ENCODE assay signal across 8 mouse cellular contexts in the genomic region with DNA sequence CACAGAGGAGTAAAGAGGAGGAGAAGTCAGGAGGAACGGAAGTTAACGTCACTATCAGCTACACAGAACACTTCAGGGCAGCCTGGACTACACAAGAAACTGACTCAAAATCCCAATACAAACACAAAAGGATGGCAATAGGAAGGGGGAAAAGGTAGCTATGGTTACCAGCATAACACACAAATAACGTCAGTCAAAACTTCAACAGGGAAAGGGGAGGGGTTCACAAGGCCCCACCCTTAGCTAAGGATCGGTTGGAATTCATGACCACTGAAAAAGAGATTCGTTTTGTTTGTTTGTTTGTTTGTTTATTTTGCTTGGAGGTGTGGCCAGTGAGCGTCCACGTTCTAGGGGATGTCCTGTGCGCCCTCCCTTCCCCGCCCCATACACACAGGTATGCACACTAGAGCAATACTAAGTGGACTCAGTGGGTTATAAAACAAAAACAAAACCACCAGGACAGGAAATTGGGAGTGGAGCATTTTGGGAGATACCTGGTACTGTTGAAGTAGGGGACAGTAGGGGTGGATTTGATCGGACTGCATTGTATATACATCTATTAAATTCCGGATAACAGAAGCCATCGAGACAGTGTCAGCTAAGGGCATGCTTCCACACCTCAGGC. TPM values are rescaled to one million over a fixed set of nuclear protein-coding genes. Genes with fewer than 3 reads are reported as not detected.
A peak's percentile ranks its signal among the peaks of the same experiment; 100 is the strongest.
DNase-seq lines count a peak whose midpoint lies in the region; ATAC-seq and TF ChIP-seq lines count a peak whose summit lies in the region.

No protein-coding gene starts in this region.

- no peak for TF ChIP-seq CTCF in olfactory bulb, adult 2 months (IDR thresholded peaks at IDR 0.05; ENCODE audit: insufficient read depth, low read depth, low read length)

- 3% methylated on average over 12 of the region's 12 CpGs for WGBS in kidney, embryonic 14.5 days
- WGBS in liver, embryonic 13.5 days (ENCODE audit: insufficient replicate concordance), result 5% methylated on average over 12 of the region's 12 CpGs
- WGBS in olfactory bulb, adult 2 months, result 4% methylated on average over 12 of the region's 12 CpGs

- ATAC-seq in kidney, embryonic 14.5 days (ENCODE audit: low FRiP score, low TSS enrichment), result peak; percentile 51
- ATAC-seq in liver, embryonic 13.5 days (ENCODE audit: low read depth), result peak; percentile 44

- peak overlapping the region; percentile 84 for H3K4me2 ChIP-seq in kidney, embryonic 14.5 days (replicated peaks; ENCODE audit: low read depth, low read length)
- peak overlapping the region; percentile 85 for H3K4me2 ChIP-seq in liver, embryonic 13.5 days

- peak overlapping the region; percentile 60 for H3K9ac ChIP-seq in kidney, embryonic 14.5 days (ENCODE audit: low read depth, low read length)
- H3K9ac ChIP-seq in liver, embryonic 13.5 days, result peak overlapping the region; percentile 72

- H3K27me3 ChIP-seq in kidney, embryonic 14.5 days (ENCODE audit: control insufficient read depth, insufficient read depth, low read length), result no peaks in the 10 kb centered on the region
- H3K27me3 ChIP-seq in liver, embryonic 13.5 days, result no peaks in the 10 kb centered on the region

- no peaks in the 10 kb centered on the region for H3K9me3 ChIP-seq in kidney, embryonic 14.5 days (ENCODE audit: control insufficient read depth, low read length)
- H3K9me3 ChIP-seq in liver, embryonic 13.5 days (replicated peaks), result no peaks in the 10 kb centered on the region

- H3K4me1 ChIP-seq in kidney, embryonic 14.5 days (ENCODE audit: control insufficient read depth, insufficient read depth, low read length), result peaks cover 6% of the 10 kb centered on the region; the same call in 1 of the 2 replicates
- H3K4me1 ChIP-seq in liver, embryonic 13.5 days (replicated peaks), result peaks cover 22% of the 10 kb centered on the region
- no peaks in the 10 kb centered on the region; the same call in 1 of the 2 replicates for H3K4me1 ChIP-seq in olfactory bulb, adult 2 months (ENCODE audit: control insufficient read depth, insufficient read depth, low read length)

- peak overlapping the region; percentile 80; the same call in 1 of the 2 replicates for H3K27ac ChIP-seq in kidney, embryonic 14.5 days (ENCODE audit: low read depth, low read length)
- H3K27ac ChIP-seq in liver, embryonic 13.5 days, result peak overlapping the region; percentile 84
- H3K27ac ChIP-seq in olfactory bulb, adult 2 months (ENCODE audit: insufficient read depth, low read depth, low read length), result no peak overlapping the region

- peak overlapping the region; percentile 71 for H3K4me3 ChIP-seq in kidney, embryonic 14.5 days (ENCODE audit: low read length)
- peak overlapping the region; percentile 75 for H3K4me3 ChIP-seq in liver, embryonic 13.5 days (replicated peaks)
- peak overlapping the region; percentile 78 for H3K4me3 ChIP-seq in olfactory bulb, adult 2 months (ENCODE audit: insufficient read depth, low read depth, low read length)

- DNase-seq in kidney, postnatal 4 days, result no peak
- DNase-seq in R1 (ENCODE audit: low read depth, low spot score), result peak; percentile 61
- peak; percentile 27 for DNase-seq in forelimb bud, embryonic 11.5 days (ENCODE audit: low read depth, low spot score)
- DNase-seq in liver, embryonic 13.5 days, result no peak
- no peak for DNase-seq in right cerebral cortex, postnatal 25 days
- no peak for DNase-seq in adrenal gland, adult 18-20 months (ENCODE audit: low spot score in 2 of 2)

- no peak for TF ChIP-seq POLR2A in olfactory bulb, adult 2 months (IDR thresholded peaks at IDR 0.05; ENCODE audit: insufficient read depth, low read depth, low read length)

- H3K36me3 ChIP-seq in kidney, embryonic 14.5 days (ENCODE audit: control insufficient read depth, insufficient read depth, low read length), result no peaks in the 10 kb centered on the region
- H3K36me3 ChIP-seq in liver, embryonic 13.5 days, result no peaks in the 10 kb centered on the region

RNA-seq across cellular contexts. Expression of a gene that starts 0.7 kb away (rescaled TPM):
- 3.9 and 4.8 TPM in 2 replicates for polyA plus RNA-seq in kidney, embryonic 14.5 days (2014; fragmentation: Nextera tagmentation; extraction: Ambion mirVana)
- 0.83 and 0.92 TPM in 2 replicates for polyA plus RNA-seq in liver, embryonic 13.5 days (2015; fragmentation: Nextera tagmentation; extraction: Ambion mirVana)
- not detected in 2 replicates for polyA plus RNA-seq in olfactory bulb, adult 2 months (2012; ENCODE audit: insufficient read depth, insufficient read length, low replicate concordance, missing spikeins)
- 1 to 10 TPM; 1.5 to 1.8 TPM for total RNA-seq in adrenal gland, adult 18-20 months (2021)

RNA-seq across cellular contexts. Expression of a gene that starts 37.5 kb away (rescaled TPM):
- polyA plus RNA-seq in kidney, embryonic 14.5 days (2014; fragmentation: Nextera tagmentation; extraction: Ambion mirVana), result 7.3 and 8.4 TPM in 2 replicates
- 0.93 and 1.3 TPM in 2 replicates for polyA plus RNA-seq in liver, embryonic 13.5 days (2015; fragmentation: Nextera tagmentation; extraction: Ambion mirVana)
- polyA plus RNA-seq in olfactory bulb, adult 2 months (2012; ENCODE audit: insufficient read depth, insufficient read length, low replicate concordance, missing spikeins), result not detected in 2 replicates
- under 1 TPM in 1 of 2 experiments, not detected in 1; 0.90 TPM for total RNA-seq in adrenal gland, adult 18-20 months (2021)

RNA-seq across cellular contexts. Expression of a gene that starts 48.1 kb away (rescaled TPM):
- polyA plus RNA-seq in kidney, embryonic 14.5 days (2014; fragmentation: Nextera tagmentation; extraction: Ambion mirVana), result 3.3 and 4.6 TPM in 2 replicates
- 1.4 and 1.7 TPM in 2 replicates for polyA plus RNA-seq in liver, embryonic 13.5 days (2015; fragmentation: Nextera tagmentation; extraction: Ambion mirVana)
- polyA plus RNA-seq in olfactory bulb, adult 2 months (2012; ENCODE audit: insufficient read depth, insufficient read length, low replicate concordance, missing spikeins), result not detected in 2 replicates
- 1 to 10 TPM; 5.5 to 6.5 TPM for total RNA-seq in adrenal gland, adult 18-20 months (2021)

RNA-seq across cellular contexts. Expression of a gene that starts 55.8 kb away (rescaled TPM):
- 0.43 and 0.45 TPM in 2 replicates for polyA plus RNA-seq in kidney, embryonic 14.5 days (2014; fragmentation: Nextera tagmentation; extraction: Ambion mirVana)
- 0.13 TPM in 2 replicates for polyA plus RNA-seq in liver, embryonic 13.5 days (2015; fragmentation: Nextera tagmentation; extraction: Ambion mirVana)
- polyA plus RNA-seq in olfactory bulb, adult 2 months (2012; ENCODE audit: insufficient read depth, insufficient read length, low replicate concordance, missing spikeins), result not detected in 2 replicates
- 1 to 10 TPM; 1.1 to 1.2 TPM for total RNA-seq in adrenal gland, adult 18-20 months (2021)

Comparison
In these comparisons a context has a peak if more than half of its experiments do, and no peak if none do; other contexts are left out.
1. DNase-seq: peak in R1 (single experiment) and forelimb bud, embryonic 11.5 days (single experiment); none in kidney, postnatal 4 days (0 of 2), liver, embryonic 13.5 days (single experiment), right cerebral cortex, postnatal 25 days (single experiment) and adrenal gland, adult 18-20 months (0 of 2).
2. Peak in every context shown above with its lines, with median percentiles within 50 percentile points of each other: H3K4me3 ChIP-seq.